Mouse (Mus musculus): ENCODE measurements around the gene Nectin3. TPM values are rescaled to one million over a fixed set of nuclear protein-coding genes. Genes with fewer than 3 reads are reported as not detected.

Gene Nectin3
- 348 TPM for polyA plus RNA-seq (2014; fragmentation: Illumina TruSeq; extraction: RNeasy Lipid Tissue Mini Kit (QIAGEN cat#74804); ENCODE audit: low replicate concordance)

DNA sequence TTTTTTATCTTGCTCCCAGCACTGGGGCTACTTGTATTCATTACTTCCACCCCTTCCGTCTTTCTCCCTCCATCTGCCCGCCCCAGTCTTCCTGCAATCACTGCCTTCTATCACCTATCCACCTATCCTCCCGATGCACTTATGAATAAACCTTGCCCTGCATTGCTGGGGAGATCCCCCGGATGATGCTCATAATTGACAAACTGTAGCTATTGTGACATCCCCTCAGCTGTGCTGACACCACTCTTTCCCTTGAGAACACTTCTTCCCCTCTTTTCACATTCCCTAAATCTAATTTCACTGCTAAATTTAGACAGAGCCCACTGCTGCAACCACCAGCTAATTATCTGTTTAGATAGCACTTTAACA, at the start of gene Nectin3:
Nectin3 (minus strand) TSS at position 105 of the 369 bp plus-strand sequence.

